Mouse (Mus musculus) CH12.LX (cell line): ENCODE measurements around the gene Ror1. TPM values are rescaled to one million over a fixed set of nuclear protein-coding genes. Genes with fewer than 3 reads are reported as not detected.
A peak's percentile ranks its signal among the peaks of the same experiment; 100 is the strongest.

ENCODE experiments used
- DNase-seq: peaks from one replicate; pipeline ENCODE4 v3.0.0-alpha.2; 2013; ENCODE audit errors: extremely low read depth
- H3K27ac ChIP-seq: 2 replicates; pipeline ENCODE4 v1.5.1; 2012; ENCODE audit warnings: low read depth, mild to moderate bottlenecking, control low read depth, moderate library complexity; ENCODE audit not compliant: insufficient read depth
- H3K27me3 ChIP-seq: replicated peaks from 2 replicates; pipeline ENCODE3; 2012; ENCODE audit warnings: inconsistent platforms
- H3K36me3 ChIP-seq, 2 experiments: replicated peaks in 1 of 2; 2 replicates each; pipeline versions ENCODE3 to v1.6.1; 2012; ENCODE audit warnings: inconsistent platforms in 1 of 2, low read length in 1 of 2, mild to moderate bottlenecking in 1 of 2, mixed read lengths in 1 of 2, moderate library complexity in 1 of 2; ENCODE audit not compliant: control insufficient read depth in 1 of 2, insufficient read depth in 1 of 2
- H3K4me1 ChIP-seq, 2 experiments: 2 replicates each; pipeline ENCODE4 v1.6.1; 2012; ENCODE audit warnings: inconsistent platforms in 1 of 2, moderate library complexity in 1 of 2; ENCODE audit not compliant: insufficient read depth in 2 of 2, control insufficient read depth in 1 of 2
- H3K4me2 ChIP-seq: 2 replicates; pipeline ENCODE4 v1.6.1; 2012; ENCODE audit warnings: low read depth, mild to moderate bottlenecking, control low read depth; ENCODE audit not compliant: poor library complexity, insufficient read depth, severe bottlenecking
- H3K4me3 ChIP-seq, 3 experiments: fragments of 150-350 bp in 1 of 3; sonication (generic) in 1 of 3; replicated peaks in 1 of 3; 2 replicates each; pipeline versions ENCODE3 to v1.5.1; 2011 to 2012; ENCODE audit warnings: low read depth in 2 of 3, low read length in 2 of 3, mild to moderate bottlenecking in 2 of 3, moderate library complexity in 2 of 3, control low read depth in 1 of 3, improper control_type of control experiment in 1 of 3, inconsistent platforms in 1 of 3, mixed read lengths in 1 of 3; ENCODE audit not compliant: poor library complexity in 1 of 3
- H3K79me2 ChIP-seq: replicated peaks from 2 replicates; pipeline ENCODE4 v1.6.1; 2012; ENCODE audit warnings: mild to moderate bottlenecking, moderate library complexity; ENCODE audit not compliant: control insufficient read depth, poor library complexity, insufficient read depth, severe bottlenecking; ENCODE audit errors: extremely low read depth
- H3K9ac ChIP-seq: 2 replicates; pipeline ENCODE4 v1.6.1; 2012; ENCODE audit warnings: low read depth, mild to moderate bottlenecking, control low read depth, moderate library complexity; ENCODE audit not compliant: insufficient read depth
- H3K9me3 ChIP-seq: replicated peaks from 2 replicates; pipeline ENCODE3; 2012; ENCODE audit warnings: low read length, inconsistent platforms, mixed read lengths
- CHD1 ChIP-seq: IDR thresholded peaks from 2 replicates; pipeline ENCODE4 v1.6.1; 2012; ENCODE audit warnings: low read depth, low read length, improper control_type of control experiment, inconsistent platforms
- CTCF ChIP-seq, 2 experiments: IDR thresholded peaks in 1 of 2; conservative IDR thresholded peaks in 1 of 2; 2 replicates each; pipeline ENCODE4 v1.5.1; 2011 to 2012; ENCODE audit warnings: low read depth in 2 of 2, low read length in 2 of 2, improper control_type of control experiment in 1 of 2, inconsistent platforms in 1 of 2, mild to moderate bottlenecking in 1 of 2, moderate library complexity in 1 of 2
- E2F4 ChIP-seq: IDR thresholded peaks from 2 replicates; pipeline ENCODE4 v1.6.1; 2011; ENCODE audit warnings: low read depth, low read length, improper control_type of control experiment; ENCODE audit not compliant: insufficient replicate concordance
- EP300 ChIP-seq: IDR thresholded peaks from 2 replicates; pipeline ENCODE4 v1.6.1; 2011; ENCODE audit warnings: low read length, improper control_type of control experiment
- ETS1 ChIP-seq: conservative IDR thresholded peaks from 2 replicates; pipeline ENCODE4 v1.6.1; 2012; ENCODE audit warnings: low read depth, mild to moderate bottlenecking, inconsistent platforms, low read length, improper control_type of control experiment, moderate library complexity
- GABPA ChIP-seq: IDR thresholded peaks from 2 replicates; pipeline ENCODE4 v1.6.1; 2012; ENCODE audit warnings: low read depth, low read length, improper control_type of control experiment, inconsistent platforms; ENCODE audit not compliant: insufficient replicate concordance
- JUN ChIP-seq: IDR thresholded peaks from 2 replicates; pipeline ENCODE4 v1.6.1; 2011; ENCODE audit warnings: low read depth, mild to moderate bottlenecking, low read length, improper control_type of control experiment, moderate library complexity; ENCODE audit not compliant: insufficient read depth
- KAT2A ChIP-seq: IDR thresholded peaks from 2 replicates; pipeline ENCODE4 v1.6.1; 2012; ENCODE audit warnings: low read length, improper control_type of control experiment, inconsistent platforms; ENCODE audit not compliant: insufficient replicate concordance
- MAFK ChIP-seq: IDR thresholded peaks from 2 replicates; pipeline ENCODE4 v1.6.1; 2011; ENCODE audit warnings: low read length, improper control_type of control experiment; ENCODE audit not compliant: insufficient replicate concordance
- MAX ChIP-seq: IDR thresholded peaks from 2 replicates; pipeline ENCODE4 v1.6.1; 2011; ENCODE audit warnings: low read length, improper control_type of control experiment
- MXI1 ChIP-seq: IDR thresholded peaks from 2 replicates; pipeline ENCODE4 v1.6.1; 2011; ENCODE audit warnings: mild to moderate bottlenecking, low read depth, low read length, improper control_type of control experiment
- MYC ChIP-seq: IDR thresholded peaks from 2 replicates; pipeline ENCODE4 v1.6.1; 2011; ENCODE audit warnings: low read depth, mild to moderate bottlenecking, improper control_type of control experiment, low read length
- NRF1 ChIP-seq: IDR thresholded peaks from 2 replicates; pipeline ENCODE4 v1.6.1; 2014; ENCODE audit warnings: low read depth, mild to moderate bottlenecking, inconsistent platforms, low read length, improper control_type of control experiment, moderate library complexity
- PAX5 ChIP-seq: IDR thresholded peaks from 2 replicates; pipeline ENCODE4 v1.6.1; 2012; ENCODE audit warnings: low read length, inconsistent platforms, mixed read lengths
- POLR2A ChIP-seq: IDR thresholded peaks from 2 replicates; pipeline ENCODE4 v1.6.1; 2011; ENCODE audit warnings: low read depth, mild to moderate bottlenecking, improper control_type of control experiment, low read length
- RCOR1 ChIP-seq: conservative IDR thresholded peaks from 2 replicates; pipeline ENCODE4 v1.6.1; 2012; ENCODE audit warnings: low read depth, mild to moderate bottlenecking, inconsistent platforms, low read length, improper control_type of control experiment
- SIN3A ChIP-seq: IDR thresholded peaks from 2 replicates; pipeline ENCODE4 v1.6.1; 2012; ENCODE audit warnings: low read length, improper control_type of control experiment, inconsistent platforms
- SMC3 ChIP-seq: IDR thresholded peaks from 2 replicates; pipeline ENCODE4 v1.6.1; 2011; ENCODE audit warnings: low read depth, low read length, improper control_type of control experiment
- TBP ChIP-seq: conservative IDR thresholded peaks from 2 replicates; pipeline ENCODE4 v1.6.1; 2011; ENCODE audit warnings: low read depth, low read length, improper control_type of control experiment
- TCF12 ChIP-seq: IDR thresholded peaks from 2 replicates; pipeline ENCODE4 v1.6.1; 2014; ENCODE audit warnings: low read depth, mild to moderate bottlenecking, inconsistent platforms, low read length, improper control_type of control experiment
- UBTF ChIP-seq: IDR thresholded peaks from 2 replicates; pipeline ENCODE4 v1.6.1; 2012; ENCODE audit warnings: low read depth, mild to moderate bottlenecking, inconsistent platforms, low read length, improper control_type of control experiment, moderate library complexity
- ZC3H11A ChIP-seq: IDR thresholded peaks from 2 replicates; pipeline ENCODE4 v1.6.1; 2012; ENCODE audit warnings: low read depth, mild to moderate bottlenecking, inconsistent platforms, low read length, improper control_type of control experiment
- ZMIZ1 ChIP-seq: IDR thresholded peaks from 2 replicates; pipeline ENCODE4 v1.6.1; 2012; ENCODE audit warnings: low read depth, mild to moderate bottlenecking, inconsistent platforms, low read length, improper control_type of control experiment
- ZNF384 ChIP-seq: IDR thresholded peaks from 2 replicates; pipeline ENCODE4 v1.6.1; 2012; ENCODE audit warnings: low read depth, low read length, improper control_type of control experiment, inconsistent platforms
- dilution Hi-C: fragments of 300-500 bp; cut with MboI; formaldehyde crosslinking; loops from 2 replicates; pipeline ENCODE4 v1.14.3; 2020; ENCODE audit warnings: low sequenced_read_pairs; ENCODE audit not compliant: extremely low pct_unique_long_range_greater_than_20kb, extremely low pct_ligation_motif_present
- in situ Hi-C: fragments of 300-500 bp; cut with MboI; formaldehyde crosslinking; loops from 3 replicates; pipeline ENCODE4 v1.14.3; 2019; ENCODE audit warnings: low sequenced_read_pairs, low pct_ligation_motif_present, low pct_unique_long_range_greater_than_20kb, mixed read lengths
- polyA plus RNA-seq: library from polyadenylated mRNA; unstranded; fragments of >175 nt; gene quantifications from 2 replicates; pipeline ENCODE4 v1.2.1, GENCODE M21; 2012; ENCODE audit warnings: low read depth; ENCODE audit not compliant: insufficient read length
- total RNA-seq, 2 experiments: library from RNA; depleted of rRNA; stranded (reverse); fragments of 300-350 nt in 1 of 2; fragments of >200 nt in 1 of 2; gene quantifications; 2 replicates each; pipeline ENCODE4 v1.2.3; 2012 to 2014

Gene Ror1
- total and polyA plus RNA-seq, 3 experiments = not detected

DNA sequence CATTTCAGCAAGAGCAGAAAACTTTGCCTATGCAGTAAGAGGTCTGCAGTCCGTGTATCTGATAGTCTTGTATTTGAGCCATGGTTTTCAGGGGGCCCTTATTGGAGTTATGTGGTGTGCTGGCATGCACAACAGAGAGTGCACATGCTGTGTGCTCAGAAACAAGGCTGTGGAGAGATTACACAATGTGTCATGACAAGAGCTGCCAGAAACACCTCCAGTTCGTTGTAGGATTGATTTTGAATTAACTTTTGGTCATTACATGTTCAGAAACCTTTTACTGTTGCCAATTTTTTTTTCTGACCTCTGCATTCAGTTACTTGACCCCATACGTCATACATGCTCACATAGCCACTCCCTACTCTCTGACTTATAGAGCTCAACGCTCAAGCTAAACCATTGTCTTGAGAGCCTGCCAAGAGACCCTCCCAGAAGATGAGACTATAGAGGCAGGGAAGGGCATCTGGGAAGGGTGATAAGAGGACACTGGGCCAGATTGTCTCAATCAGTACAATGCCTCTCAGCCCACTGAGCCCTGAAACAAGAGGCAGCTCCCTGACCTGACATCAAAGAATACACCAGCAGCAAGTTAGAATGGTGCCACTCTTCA, 232.9 kb downstream of the Ror1 start:
- no peak overlapping the region for H3K4me3 ChIP-seq
- no peaks in the 10 kb centered on the region for H3K4me1 ChIP-seq
- dilution Hi-C loops (no loop called here), in situ Hi-C loops (no loop called here)
- no peak overlapping the region for H3K9ac ChIP-seq
- no peak for DNase-seq
- H3K9me3 ChIP-seq = peaks cover 49% of the 10 kb centered on the region
- no peak overlapping the region for H3K27ac ChIP-seq
- no peaks in the 10 kb centered on the region for H3K36me3 ChIP-seq
- TF ChIP-seq ZNF384 = no peak
- TF ChIP-seq CTCF (conservative IDR thresholded peaks at IDR 0.05 in 1 of 2, IDR thresholded peaks at IDR 0.05 in 1 of 2; ENCODE audit: low read depth in 2 of 2, low read length in 2 of 2) = 0 out of 4 replicates have a peak, but pooled peaks of 1 of the 2 experiments have one; percentile 11
- no peaks in the 10 kb centered on the region for H3K27me3 ChIP-seq
- no peaks in the 10 kb centered on the region for H3K79me2 ChIP-seq
- no peak overlapping the region for H3K4me2 ChIP-seq

DNA sequence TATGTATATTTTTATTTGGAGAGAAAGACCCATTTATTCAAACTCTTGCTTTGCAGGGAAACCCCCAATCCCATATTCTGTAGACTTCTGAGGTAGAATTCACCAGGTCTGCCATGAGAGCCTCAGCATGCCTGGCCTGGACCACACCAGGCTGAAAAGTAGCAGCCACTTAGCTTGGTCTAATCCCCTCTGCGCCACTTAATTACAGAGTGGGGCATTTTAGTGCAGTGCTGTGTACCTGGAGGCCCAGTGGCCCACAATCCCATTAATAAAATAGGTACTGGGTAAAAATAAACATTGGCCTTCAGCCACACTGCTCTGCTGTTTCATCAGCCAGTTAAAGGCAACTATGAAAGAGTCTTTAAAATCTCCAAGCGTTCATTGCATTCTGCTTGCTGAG, 239.6 kb downstream of the Ror1 start:
- dilution Hi-C loops (no loop called here), in situ Hi-C loops (no loop called here)
- no peaks in the 10 kb centered on the region for H3K36me3 ChIP-seq
- no peaks in the 10 kb centered on the region for H3K27me3 ChIP-seq
- H3K4me2 ChIP-seq = no peak overlapping the region
- no peaks in the 10 kb centered on the region for H3K79me2 ChIP-seq
- TF ChIP-seq MYC (no peak), MAX (no peak), JUN (no peak), MXI1 (no peak), GABPA (no peak), UBTF (no peak), SMC3 (no peak), EP300 (no peak), MAFK (no peak), ETS1 (no peak), NRF1 (no peak)
- DNase-seq = no peak
- H3K4me3 ChIP-seq = no peak overlapping the region
- no peaks in the 10 kb centered on the region for H3K4me1 ChIP-seq
- H3K27ac ChIP-seq = no peak overlapping the region
- no peak overlapping the region for H3K9ac ChIP-seq
- H3K9me3 ChIP-seq = peaks cover 43% of the 10 kb centered on the region

DNA sequence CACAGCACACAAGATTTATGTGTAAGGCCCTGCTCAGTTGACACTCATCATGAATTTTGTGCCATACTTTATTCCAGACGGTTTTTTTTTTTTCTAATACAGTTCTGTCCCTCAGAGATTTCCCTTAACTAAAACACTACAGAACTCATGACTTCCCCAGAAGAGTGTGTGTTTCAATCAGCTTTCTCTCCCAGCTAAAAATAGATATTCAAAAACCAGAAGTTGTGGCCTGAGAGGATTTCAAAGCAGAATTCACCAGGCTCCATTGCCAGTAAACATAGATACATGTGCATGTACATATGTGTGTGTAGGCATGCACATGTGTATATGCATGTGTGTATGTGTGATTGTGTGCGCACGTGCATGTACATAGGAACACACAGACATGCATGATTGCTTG, 252.2 kb downstream of the Ror1 start:
- no peak for TF ChIP-seq TCF12
- no peak for TF ChIP-seq POLR2A
- TF ChIP-seq GABPA = no peak
- no peak for TF ChIP-seq MYC
- no peak for TF ChIP-seq E2F4
- no peak for TF ChIP-seq TBP
- TF ChIP-seq PAX5 = no peak
- no peak for TF ChIP-seq ZMIZ1
- TF ChIP-seq MAFK = no peak
- TF ChIP-seq SIN3A = no peak
- no peak for TF ChIP-seq EP300
- no peak for TF ChIP-seq KAT2A
- TF ChIP-seq CTCF (conservative IDR thresholded peaks at IDR 0.05 in 1 of 2, IDR thresholded peaks at IDR 0.05 in 1 of 2; ENCODE audit: low read depth in 2 of 2, low read length in 2 of 2) = no peak
- TF ChIP-seq MAX = no peak
- TF ChIP-seq CHD1 = no peak
- TF ChIP-seq ZC3H11A = no peak
- no peak for TF ChIP-seq MXI1
- TF ChIP-seq RCOR1 = no peak
- no peak for TF ChIP-seq ETS1
- no peaks in the 10 kb centered on the region for H3K79me2 ChIP-seq
- H3K36me3 ChIP-seq = no peaks in the 10 kb centered on the region
- H3K9ac ChIP-seq = no peak overlapping the region
- no peak overlapping the region for H3K27ac ChIP-seq
- no peaks in the 10 kb centered on the region for H3K27me3 ChIP-seq
- in situ Hi-C loops (no loop called here), dilution Hi-C loops (no loop called here)
- H3K4me1 ChIP-seq = no peaks in the 10 kb centered on the region
- peaks cover 49% of the 10 kb centered on the region for H3K9me3 ChIP-seq
- no peak for DNase-seq
- no peak overlapping the region for H3K4me3 ChIP-seq
- H3K4me2 ChIP-seq = no peak overlapping the region
